Mouse (Mus musculus): ENCODE data around the gene Sds.

The Sds gene

GRCm38 (mm10) chr5:120514754-120515153 is 38.4 kb downstream of the Sds start:
- DNase-seq (ENCODE audit: low read depth) = no peak

GRCm38 (mm10) chr5:120515451-120515850 is 39.1 kb downstream of the Sds start:
- no peak for DNase-seq (ENCODE audit: low read depth)

GRCm38 (mm10) chr5:120516221-120516984 is 40.1 kb downstream of the Sds start:
- DNase-seq (ENCODE audit: low read depth) = no peak

GRCm38 (mm10) chr5:120517552-120517951 is 41.2 kb downstream of the Sds start:
- DNase-seq (ENCODE audit: low read depth) = no peak

- no peak for DNase-seq (ENCODE audit: low read depth)
Measured at GRCm38 (mm10) chr5:120522649-120523048, 46.3 kb downstream of the Sds start.

- DNase-seq (ENCODE audit: low read depth) = no peak
Measured at GRCm38 (mm10) chr5:120524736-120525135, 48.4 kb downstream of the Sds start.

GRCm38 (mm10) chr5:120525737-120526136 is 49.4 kb downstream of the Sds start:
- DNase-seq (ENCODE audit: low read depth) = no peak

- DNase-seq (ENCODE audit: low read depth) = no peak
Measured at GRCm38 (mm10) chr5:120526311-120526710, 50.0 kb downstream of the Sds start.

GRCm38 (mm10) chr5:120527296-120527964 is 51.1 kb downstream of the Sds start:
- DNase-seq (ENCODE audit: low read depth) = no peak

- no peak for DNase-seq (ENCODE audit: low read depth)
Measured at GRCm38 (mm10) chr5:120531631-120532030, 55.3 kb downstream of the Sds start.
